Mouse (Mus musculus) heart, postnatal 0 days (tissue): Measurements from ENCODE around the gene Cabp1.

Experiments
- CTCF ChIP-seq: IDR thresholded peaks from 2 replicates; pipeline ENCODE4 v1.5.1; 2016; ENCODE audit warnings: antibody characterized with exemption, control low read depth, low read depth
- EP300 ChIP-seq: IDR thresholded peaks from 2 replicates; pipeline ENCODE4 v1.6.1; 2016; ENCODE audit warnings: antibody characterized with exemption, low read depth

DNA sequence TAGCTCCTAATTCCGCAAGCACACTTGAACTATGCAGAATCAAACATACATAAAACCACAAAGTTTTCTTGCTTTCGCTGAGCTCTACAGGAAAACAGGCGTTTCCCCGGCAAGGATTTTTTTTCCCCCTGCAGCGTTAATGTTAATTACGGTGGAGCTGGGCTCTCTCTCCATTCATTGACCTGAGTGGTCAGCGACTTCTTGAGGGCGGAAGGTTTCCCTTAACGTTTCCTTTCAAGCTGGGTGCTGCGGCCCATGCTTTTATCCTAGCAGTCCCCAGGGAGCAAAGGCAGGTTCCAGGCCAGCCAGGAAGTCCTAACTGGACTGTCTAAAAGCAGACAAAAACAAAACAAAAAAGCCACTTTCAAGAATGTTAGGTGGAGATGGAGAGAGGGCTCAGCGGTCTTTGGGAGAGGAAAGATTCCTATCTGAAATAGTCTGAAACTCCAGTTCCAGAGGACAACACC lies 44.6 kb upstream of the Cabp1 start:
- no peak for TF ChIP-seq EP300
- no peak for TF ChIP-seq CTCF
